8 mouse cellular contexts compared by ENCODE assay signal in the genomic region with DNA sequence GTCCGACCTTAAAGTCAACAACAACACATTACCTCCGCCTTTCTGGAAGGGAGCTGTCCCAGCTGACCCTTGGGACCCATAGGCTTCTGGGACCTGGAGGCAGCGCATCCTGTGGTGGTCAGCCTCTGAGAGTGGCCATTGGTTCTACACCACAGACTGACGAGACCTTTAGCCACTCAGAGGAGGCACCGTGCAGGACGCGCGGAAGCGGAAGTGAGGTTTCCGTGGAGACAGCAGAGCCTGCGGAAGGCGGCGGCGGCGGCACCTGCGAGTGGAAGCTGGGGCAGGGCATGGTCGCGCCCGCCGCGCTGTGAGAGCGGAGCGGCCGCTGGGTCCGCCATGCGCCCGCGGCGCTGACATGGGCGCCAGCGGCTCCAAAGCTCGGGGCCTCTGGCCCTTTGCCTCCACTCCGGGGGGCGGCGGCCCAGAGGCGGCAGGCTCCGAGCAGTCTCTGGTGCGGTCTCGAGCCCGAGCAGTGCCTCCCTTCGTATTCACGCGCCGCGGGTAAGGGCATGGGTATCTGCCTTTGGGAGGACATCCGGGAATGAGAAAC. TPM values are rescaled to one million over a fixed set of nuclear protein-coding genes. Genes with fewer than 3 reads are reported as not detected.
A peak's percentile ranks its signal among the peaks of the same experiment; 100 is the strongest.
DNase-seq lines count a peak whose midpoint lies in the region; ATAC-seq and TF ChIP-seq lines count a peak whose summit lies in the region.

A gene (plus strand): TSS at position 227 of the 553 bp plus-strand sequence.

- peak within 1 kb of the TSS; percentile 66 for H3K27ac ChIP-seq in bone marrow, adult 2 months (ENCODE audit: control insufficient read depth, insufficient read depth, low read depth, low read length, poor library complexity)
- peak within 1 kb of the TSS; percentile 79 for H3K27ac ChIP-seq in embryonic facial prominence, embryonic 15.5 days (replicated peaks)
- H3K27ac ChIP-seq in kidney, embryonic 14.5 days (ENCODE audit: low read depth, low read length): peak within 1 kb of the TSS; percentile 63; the same call in 1 of the 2 replicates
- peak within 1 kb of the TSS; percentile 64 for H3K27ac ChIP-seq in limb, embryonic 15.5 days

- H3K9ac ChIP-seq in embryonic facial prominence, embryonic 15.5 days: peak within 1 kb of the TSS; percentile 75
- peak within 1 kb of the TSS; percentile 78 for H3K9ac ChIP-seq in kidney, embryonic 14.5 days (ENCODE audit: low read depth, low read length)
- H3K9ac ChIP-seq in limb, embryonic 15.5 days: peak within 1 kb of the TSS; percentile 67

- peak; percentile 74; the same call in 1 of the 2 replicates for TF ChIP-seq POLR2A in bone marrow, adult 2 months (IDR thresholded peaks at IDR 0.05; ENCODE audit: borderline replicate concordance, control insufficient read depth, low read depth, low read length)

- no peaks in the 10 kb centered on the region for H3K9me3 ChIP-seq in embryonic facial prominence, embryonic 15.5 days (replicated peaks)
- no peaks in the 10 kb centered on the region for H3K9me3 ChIP-seq in kidney, embryonic 14.5 days (ENCODE audit: control insufficient read depth, low read length)
- no peaks in the 10 kb centered on the region for H3K9me3 ChIP-seq in limb, embryonic 15.5 days

- H3K4me2 ChIP-seq in embryonic facial prominence, embryonic 15.5 days (replicated peaks): peak within 1 kb of the TSS; percentile 82
- peak within 1 kb of the TSS; percentile 78 for H3K4me2 ChIP-seq in kidney, embryonic 14.5 days (replicated peaks; ENCODE audit: low read depth, low read length)
- H3K4me2 ChIP-seq in limb, embryonic 15.5 days: peak within 1 kb of the TSS; percentile 85

- under 1% methylated on average over 46 of the region's 46 CpGs for WGBS in bone marrow, adult 2 months
- 1% methylated on average over 46 of the region's 46 CpGs for WGBS in embryonic facial prominence, embryonic 15.5 days
- under 1% methylated on average over 34 of the region's 46 CpGs for WGBS in kidney, embryonic 14.5 days
- WGBS in limb, embryonic 15.5 days: under 1% methylated on average over 46 of the region's 46 CpGs

- H3K4me3 ChIP-seq in bone marrow, adult 2 months (replicated peaks; ENCODE audit: control insufficient read depth, low read depth, low read length): peak within 1 kb of the TSS; percentile 50
- H3K4me3 ChIP-seq in embryonic facial prominence, embryonic 15.5 days (replicated peaks): peak within 1 kb of the TSS; percentile 92
- peak within 1 kb of the TSS; percentile 91 for H3K4me3 ChIP-seq in kidney, embryonic 14.5 days (ENCODE audit: low read length)
- peak within 1 kb of the TSS; percentile 68 for H3K4me3 ChIP-seq in limb, embryonic 15.5 days

- ATAC-seq in embryonic facial prominence, embryonic 15.5 days (ENCODE audit: insufficient number of reproducible peaks, low FRiP score, low TSS enrichment, low read depth): peak; percentile 91
- ATAC-seq in kidney, embryonic 14.5 days (ENCODE audit: low FRiP score, low TSS enrichment): peak; percentile 93
- peak; percentile 90 for ATAC-seq in limb, embryonic 15.5 days (ENCODE audit: insufficient number of reproducible peaks, low FRiP score, low TSS enrichment, low read depth)

- peak; percentile 96 for DNase-seq in A20 (ENCODE audit: low read depth, low spot score)
- DNase-seq in heart, adult 8-10 months (ENCODE audit: low spot score): peak; percentile 98
- DNase-seq in monocyte, adult 2 months (ENCODE audit: low read depth in 1 of 2, low spot score in 2 of 2): peak; percentile 81 to 85
- DNase-seq in splenic B cell, adult 2 months (ENCODE audit: low read depth, low spot score): peak; percentile 95

- no peak for TF ChIP-seq CTCF in bone marrow, adult 2 months (IDR thresholded peaks at IDR 0.05; ENCODE audit: control insufficient read depth, insufficient read depth, low read length)

- H3K36me3 ChIP-seq in embryonic facial prominence, embryonic 15.5 days: peaks cover 55% of the 10 kb centered on the region
- peaks cover 57% of the 10 kb centered on the region for H3K36me3 ChIP-seq in kidney, embryonic 14.5 days (ENCODE audit: control insufficient read depth, insufficient read depth, low read length)
- peaks cover 54% of the 10 kb centered on the region for H3K36me3 ChIP-seq in limb, embryonic 15.5 days
- H3K36me3 ChIP-seq in splenic B cell, adult 2 months (ENCODE audit: control insufficient read depth, insufficient read depth, low read length, poor library complexity, severe bottlenecking): peaks cover 5% of the 10 kb centered on the region; the same call in 1 of the 2 replicates

- no peaks in the 10 kb centered on the region; the same call in 1 of the 2 replicates for H3K4me1 ChIP-seq in bone marrow, adult 2 months (ENCODE audit: control insufficient read depth, insufficient read depth, low read length)
- H3K4me1 ChIP-seq in embryonic facial prominence, embryonic 15.5 days: peaks cover 40% of the 10 kb centered on the region
- peaks cover 14% of the 10 kb centered on the region for H3K4me1 ChIP-seq in kidney, embryonic 14.5 days (ENCODE audit: control insufficient read depth, insufficient read depth, low read length)
- peaks cover 44% of the 10 kb centered on the region for H3K4me1 ChIP-seq in limb, embryonic 15.5 days

- no peaks in the 10 kb centered on the region for H3K27me3 ChIP-seq in embryonic facial prominence, embryonic 15.5 days
- no peaks in the 10 kb centered on the region for H3K27me3 ChIP-seq in kidney, embryonic 14.5 days (ENCODE audit: control insufficient read depth, insufficient read depth, low read length)
- no peaks in the 10 kb centered on the region for H3K27me3 ChIP-seq in limb, embryonic 15.5 days
- no peaks in the 10 kb centered on the region for H3K27me3 ChIP-seq in splenic B cell, adult 2 months (ENCODE audit: control insufficient read depth, insufficient read depth, low read length, poor library complexity, severe bottlenecking)

RNA-seq across cellular contexts. Expression of the gene that starts here (rescaled TPM):
- polyA plus RNA-seq in bone marrow, adult 2 months (2011; ENCODE audit: insufficient read depth, insufficient read length, low replicate concordance, missing spikeins): 15.0 and 22.1 TPM in 2 replicates
- 42.9 and 43.6 TPM in 2 replicates for polyA plus RNA-seq in embryonic facial prominence, embryonic 15.5 days (2015; fragmentation: Nextera tagmentation; extraction: Ambion mirVana)
- total RNA-seq in heart, adult 8-10 months (2022): 10 to 100 TPM; 40.0 to 46.9 (median 40.2) TPM
- polyA plus RNA-seq in kidney, embryonic 14.5 days (2014; fragmentation: Nextera tagmentation; extraction: Ambion mirVana): 39.0 and 45.9 TPM in 2 replicates
- 35.9 and 37.3 TPM in 2 replicates for polyA plus RNA-seq in limb, embryonic 15.5 days (2015; fragmentation: Nextera tagmentation; extraction: Ambion mirVana)

Comparison
In these comparisons a context has a peak if more than half of its experiments do, and no peak if none do; other contexts are left out.
1. Peak in every context shown above with its lines: DNase-seq, ATAC-seq, H3K4me3 ChIP-seq and H3K27ac ChIP-seq.